Mouse (Mus musculus) cerebral cortex, adult 2 months (tissue): ENCODE data around the gene Sirt2.

ENCODE experiments used
- WGBS: fragments of 180-500 bp; shearing (Covaris S2); methylation state at CpG from one replicate; pipeline ENCODE4 v1.1.7; 2018; 5-methylcytosine and 5-hydroxymethylcytosine counted together

The Sirt2 gene

DNA sequence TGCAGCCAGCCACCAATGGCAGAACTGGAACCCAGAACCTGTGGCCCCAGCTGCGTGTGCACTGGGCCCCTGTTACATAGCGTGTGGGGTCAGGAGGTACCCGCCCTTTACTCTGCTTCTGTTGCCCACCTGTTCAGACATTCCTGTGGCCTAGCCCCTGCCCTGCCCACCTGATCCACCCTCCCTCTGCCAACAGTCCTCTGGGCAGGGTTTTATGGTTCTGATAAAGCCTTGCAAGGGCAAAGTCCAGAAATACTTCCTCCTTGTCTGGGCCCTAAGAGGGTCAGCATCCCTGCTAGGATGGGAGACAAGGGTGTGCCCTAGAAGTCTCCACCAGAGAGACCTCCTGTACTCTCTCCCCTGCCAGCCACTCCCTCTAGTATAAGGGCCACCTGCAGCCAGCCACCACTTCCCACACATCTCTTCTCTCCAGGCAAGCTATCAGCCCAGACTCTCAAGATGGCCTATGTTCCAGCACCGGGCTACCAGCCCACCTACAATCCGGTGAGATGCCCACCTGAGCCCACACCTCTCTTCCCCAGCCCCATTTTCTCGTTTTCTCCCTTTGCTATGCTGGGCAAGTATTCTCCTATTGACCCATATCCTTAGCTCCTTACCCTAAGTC is 67.3 kb downstream of the Sirt2 start, which contains the start of gene Lgals4:
TSS of gene Lgals4 (plus strand) at position 132 of the 625 bp plus-strand sequence.
- 77% methylated on average over 6 of the region's 6 CpGs for WGBS

DNA sequence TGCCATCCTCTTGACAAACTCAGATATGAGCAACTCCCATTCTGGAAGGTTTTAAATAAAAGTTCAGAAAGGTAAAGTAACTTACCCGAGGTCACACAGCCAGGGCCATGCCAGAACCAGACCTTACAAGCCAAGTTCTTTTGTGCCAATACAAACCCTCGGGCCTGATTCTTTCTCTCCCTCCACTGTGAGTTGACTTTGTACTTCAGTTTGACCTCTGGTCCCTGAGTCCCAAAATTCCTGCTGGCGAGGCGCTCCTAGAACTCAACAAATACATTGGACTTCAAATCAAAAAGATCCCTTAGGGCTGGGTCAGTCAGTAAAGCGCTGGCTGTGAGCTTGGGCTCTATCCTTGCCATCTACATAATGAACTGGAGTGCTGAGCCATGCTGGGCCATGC is 70.4 kb downstream of the Sirt2 start:
- WGBS, result 88% methylated on average over 5 of the region's 5 CpGs
